Mouse (Mus musculus): ENCODE data around the gene Lzts2. TPM values are rescaled to one million over a fixed set of nuclear protein-coding genes. Genes with fewer than 3 reads are reported as not detected.

Gene Lzts2
- total RNA-seq, 1 experiment: 31.9 TPM

DNA sequence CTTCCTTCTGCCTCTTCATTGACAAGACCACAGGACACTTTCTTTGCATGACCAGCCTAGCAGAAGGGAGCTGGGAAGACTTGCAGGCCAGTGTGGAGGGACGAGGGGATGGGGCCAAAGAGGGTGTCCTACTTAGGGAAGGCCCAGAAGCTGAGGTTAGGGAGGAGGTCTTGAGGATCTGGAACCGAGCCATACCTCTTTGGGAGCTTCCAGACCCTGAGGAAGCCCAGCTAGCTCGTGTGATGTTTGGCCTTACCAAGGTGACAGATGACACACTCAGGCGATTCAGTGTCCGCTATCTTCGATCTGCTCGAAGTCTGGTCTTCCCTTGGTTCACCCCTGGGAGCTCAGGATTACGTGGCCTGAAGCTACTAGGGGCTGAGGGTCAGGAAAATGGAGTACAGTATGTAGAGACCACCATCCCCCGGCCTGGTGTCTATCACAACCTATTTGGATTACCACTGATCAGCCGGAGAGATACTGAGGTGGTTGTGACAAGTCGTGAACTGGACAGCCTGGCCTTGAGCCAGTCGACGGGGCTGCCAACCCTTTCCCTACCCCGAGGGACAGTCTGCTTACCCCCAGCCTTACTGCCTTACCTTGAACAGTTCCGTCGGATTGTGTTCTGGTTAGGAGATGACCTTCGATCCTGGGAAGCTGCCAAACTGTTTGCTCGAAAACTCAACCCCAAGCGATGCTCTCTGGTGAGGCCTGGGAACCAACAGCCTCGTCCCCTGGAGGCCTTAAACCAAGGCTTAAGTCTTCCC is 6.6 kb upstream of the Lzts2 start:
- H3K27ac ChIP-seq (ENCODE audit: insufficient read depth, low read depth, low read length, poor library complexity, severe bottlenecking): no peak overlapping the region
- H3K9ac ChIP-seq (ENCODE audit: insufficient read depth, low read depth, low read length, poor library complexity, severe bottlenecking): peak overlapping the region; percentile 97; the same call in 1 of the 2 replicates

DNA sequence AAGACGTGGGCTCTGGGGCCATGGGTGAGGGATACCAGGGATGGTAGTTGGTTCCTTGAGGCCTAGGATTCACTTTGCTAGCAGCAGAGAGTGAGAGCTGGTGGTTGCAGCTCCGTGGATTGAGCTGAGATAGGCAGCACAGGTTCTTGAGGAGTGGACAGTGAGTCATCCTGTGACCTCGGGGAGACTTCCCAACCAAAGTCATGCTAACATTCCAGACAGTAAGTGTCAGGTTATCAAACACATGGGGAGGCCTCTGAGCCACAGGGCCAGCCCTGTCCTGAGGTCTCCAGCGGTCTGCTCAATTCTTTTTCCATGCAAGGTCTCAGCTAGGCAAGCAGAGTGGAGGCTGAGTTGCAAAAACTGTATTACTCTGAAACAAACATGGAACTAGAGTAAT is 3.6 kb upstream of the Lzts2 start:
- TF ChIP-seq ZC3H11A (IDR thresholded peaks at IDR 0.05; ENCODE audit: borderline replicate concordance, low read depth, low read length) (no peak), HCFC1 (IDR thresholded peaks at IDR 0.05; ENCODE audit: borderline replicate concordance, insufficient read depth, low read length) (no peak), ZNF384 (IDR thresholded peaks at IDR 0.05; ENCODE audit: low read depth, low read length) (no peak), CHD2 (IDR thresholded peaks at IDR 0.05; ENCODE audit: low read depth, low read length) (no peak), MAFK (IDR thresholded peaks at IDR 0.05; ENCODE audit: insufficient read depth, low read depth, low read length) (no peak)
- H3K36me3 ChIP-seq (ENCODE audit: control insufficient read depth, insufficient read depth, low read length, poor library complexity, severe bottlenecking): peaks cover 41% of the 10 kb centered on the region

More for the DNA sequence above, 6.6 kb upstream of the Lzts2 start:
- H3K4me1 ChIP-seq (ENCODE audit: control insufficient read depth in 2 of 2, insufficient read depth in 2 of 2, low read length in 2 of 2, poor library complexity in 1 of 2): peaks cover 6 to 14% of the 10 kb centered on the region in 2 experiments; a peak in 2 of 4 replicates
- H3K9me3 ChIP-seq (ENCODE audit: control insufficient read depth, insufficient read depth, low read depth, low read length): no peaks in the 10 kb centered on the region
- no peak for DNase-seq (ENCODE audit: low read depth, low spot score)
- H3K4me3 ChIP-seq (ENCODE audit: insufficient read depth in 1 of 2, low read depth in 1 of 2, low read length in 2 of 2, poor library complexity in 1 of 2, severe bottlenecking in 1 of 2): peak overlapping the region; percentile 94 to 96
- in situ Hi-C loops (cut with MboI; ENCODE audit: low sequenced_read_pairs in 2 of 2, unreplicated experiment in 2 of 2): no loop called here
- no peak for TF ChIP-seq CHD2 (IDR thresholded peaks at IDR 0.05; ENCODE audit: low read depth, low read length)
- no peak for TF ChIP-seq HCFC1 (IDR thresholded peaks at IDR 0.05; ENCODE audit: borderline replicate concordance, insufficient read depth, low read length)
- no peak for TF ChIP-seq MAFK (IDR thresholded peaks at IDR 0.05; ENCODE audit: insufficient read depth, low read depth, low read length)
- TF ChIP-seq ZC3H11A (IDR thresholded peaks at IDR 0.05; ENCODE audit: borderline replicate concordance, low read depth, low read length): no peak
- TF ChIP-seq ZNF384 (IDR thresholded peaks at IDR 0.05; ENCODE audit: low read depth, low read length): no peak
- peaks cover 50% of the 10 kb centered on the region for H3K36me3 ChIP-seq (ENCODE audit: control insufficient read depth, insufficient read depth, low read length, poor library complexity, severe bottlenecking)

DNA sequence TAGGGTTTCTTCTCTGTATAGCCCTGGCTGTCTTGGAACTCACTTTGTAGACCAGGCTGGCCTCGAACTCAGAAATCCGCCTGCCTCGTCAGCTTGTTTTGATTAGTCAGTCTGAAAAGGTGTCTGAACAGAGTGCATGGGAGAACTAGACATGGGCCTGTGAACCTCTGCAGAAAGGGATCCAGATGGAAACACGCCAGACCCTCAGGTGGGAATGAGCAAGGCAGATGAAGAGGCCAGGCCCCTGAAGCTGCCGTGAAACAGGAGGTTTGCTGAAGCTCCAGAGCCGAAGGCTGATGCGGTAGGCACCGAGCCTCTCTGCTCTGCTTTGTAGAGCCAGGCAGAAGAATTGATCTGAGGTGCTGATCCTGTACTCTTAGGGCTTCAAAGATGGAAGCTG is 2.0 kb upstream of the Lzts2 start:
- no peak for DNase-seq (ENCODE audit: low read depth, low spot score)
- in situ Hi-C loops (cut with MboI; ENCODE audit: low sequenced_read_pairs in 2 of 2, unreplicated experiment in 2 of 2): no loop called here
- H3K4me1 ChIP-seq (ENCODE audit: control insufficient read depth in 2 of 2, insufficient read depth in 2 of 2, low read length in 2 of 2, poor library complexity in 1 of 2): peaks cover 17% of the 10 kb centered on the region in 2 experiments; a peak in 3 of 4 replicates
- no peak overlapping the region for H3K4me3 ChIP-seq (ENCODE audit: insufficient read depth in 1 of 2, low read depth in 1 of 2, low read length in 2 of 2, poor library complexity in 1 of 2, severe bottlenecking in 1 of 2)
- H3K36me3 ChIP-seq (ENCODE audit: control insufficient read depth, insufficient read depth, low read length, poor library complexity, severe bottlenecking): peaks cover 41% of the 10 kb centered on the region
- no peak for TF ChIP-seq ZNF384 (IDR thresholded peaks at IDR 0.05; ENCODE audit: low read depth, low read length)
- H3K9me3 ChIP-seq (ENCODE audit: control insufficient read depth, insufficient read depth, low read depth, low read length): no peaks in the 10 kb centered on the region
- H3K27ac ChIP-seq (ENCODE audit: insufficient read depth, low read depth, low read length, poor library complexity, severe bottlenecking): no peak overlapping the region
- H3K9ac ChIP-seq (ENCODE audit: insufficient read depth, low read depth, low read length, poor library complexity, severe bottlenecking): no peak overlapping the region

More for the DNA sequence above, 3.6 kb upstream of the Lzts2 start:
- in situ Hi-C loops (cut with MboI; ENCODE audit: low sequenced_read_pairs in 2 of 2, unreplicated experiment in 2 of 2): no loop called here
- no peaks in the 10 kb centered on the region for H3K9me3 ChIP-seq (ENCODE audit: control insufficient read depth, insufficient read depth, low read depth, low read length)
- H3K4me1 ChIP-seq (ENCODE audit: control insufficient read depth in 2 of 2, insufficient read depth in 2 of 2, low read length in 2 of 2, poor library complexity in 1 of 2): peaks cover 18 to 19% of the 10 kb centered on the region in 2 experiments; a peak in 3 of 4 replicates
- H3K9ac ChIP-seq (ENCODE audit: insufficient read depth, low read depth, low read length, poor library complexity, severe bottlenecking): no peak overlapping the region
- no peak overlapping the region for H3K27ac ChIP-seq (ENCODE audit: insufficient read depth, low read depth, low read length, poor library complexity, severe bottlenecking)
- no peak for DNase-seq (ENCODE audit: low read depth, low spot score)
- H3K4me3 ChIP-seq (ENCODE audit: insufficient read depth in 1 of 2, low read depth in 1 of 2, low read length in 2 of 2, poor library complexity in 1 of 2, severe bottlenecking in 1 of 2): no peak overlapping the region

DNA sequence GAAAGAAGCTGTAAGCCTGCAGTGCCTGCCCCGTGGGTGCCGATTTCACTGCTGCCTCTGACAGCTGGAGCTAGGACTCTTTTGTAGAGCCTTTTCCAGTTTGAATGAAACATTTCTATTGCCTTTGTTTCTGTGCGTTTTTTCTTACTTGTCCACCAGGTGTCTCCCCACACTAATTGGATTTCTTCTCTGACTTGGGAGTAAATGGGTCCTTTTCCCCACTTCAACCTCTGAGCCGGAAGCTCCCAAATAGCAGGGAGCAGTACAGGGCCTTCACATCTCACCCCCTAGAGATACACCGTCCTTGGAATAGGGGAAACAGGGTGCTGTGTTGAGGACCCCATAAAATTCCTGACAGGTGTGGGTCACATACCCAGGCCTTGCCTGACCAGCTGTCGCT is 1.6 kb upstream of the Lzts2 start:
- Histone ChIP-seq H3K4me1 (ENCODE audit: control insufficient read depth in 2 of 2, insufficient read depth in 2 of 2, low read length in 2 of 2, poor library complexity in 1 of 2) (peaks cover 13 to 17% of the 10 kb centered on the region in 2 experiments; a peak in 3 of 4 replicates), H3K27ac (ENCODE audit: insufficient read depth, low read depth, low read length, poor library complexity, severe bottlenecking) (no peak overlapping the region), H3K9ac (ENCODE audit: insufficient read depth, low read depth, low read length, poor library complexity, severe bottlenecking) (no peak overlapping the region), H3K4me3 (ENCODE audit: insufficient read depth in 1 of 2, low read depth in 1 of 2, low read length in 2 of 2, poor library complexity in 1 of 2, severe bottlenecking in 1 of 2) (no peak overlapping the region), H3K36me3 (ENCODE audit: control insufficient read depth, insufficient read depth, low read length, poor library complexity, severe bottlenecking) (peaks cover 37% of the 10 kb centered on the region), H3K9me3 (ENCODE audit: control insufficient read depth, insufficient read depth, low read depth, low read length) (no peaks in the 10 kb centered on the region)
- in situ Hi-C loops (cut with MboI; ENCODE audit: low sequenced_read_pairs in 2 of 2, unreplicated experiment in 2 of 2): no loop called here
- TF ChIP-seq ZC3H11A (IDR thresholded peaks at IDR 0.05; ENCODE audit: borderline replicate concordance, low read depth, low read length) (no peak), HCFC1 (IDR thresholded peaks at IDR 0.05; ENCODE audit: borderline replicate concordance, insufficient read depth, low read length) (no peak), MAFK (IDR thresholded peaks at IDR 0.05; ENCODE audit: insufficient read depth, low read depth, low read length) (no peak), ZNF384 (IDR thresholded peaks at IDR 0.05; ENCODE audit: low read depth, low read length) (no peak), CHD2 (IDR thresholded peaks at IDR 0.05; ENCODE audit: low read depth, low read length) (no peak)
- DNase-seq (ENCODE audit: low read depth, low spot score): no peak

Measured in ES-E14 (cell line).